Mouse (Mus musculus): ENCODE measurements around the gene Slc25a22.
A peak's percentile ranks its signal among the peaks of the same experiment; 100 is the strongest.

DNA sequence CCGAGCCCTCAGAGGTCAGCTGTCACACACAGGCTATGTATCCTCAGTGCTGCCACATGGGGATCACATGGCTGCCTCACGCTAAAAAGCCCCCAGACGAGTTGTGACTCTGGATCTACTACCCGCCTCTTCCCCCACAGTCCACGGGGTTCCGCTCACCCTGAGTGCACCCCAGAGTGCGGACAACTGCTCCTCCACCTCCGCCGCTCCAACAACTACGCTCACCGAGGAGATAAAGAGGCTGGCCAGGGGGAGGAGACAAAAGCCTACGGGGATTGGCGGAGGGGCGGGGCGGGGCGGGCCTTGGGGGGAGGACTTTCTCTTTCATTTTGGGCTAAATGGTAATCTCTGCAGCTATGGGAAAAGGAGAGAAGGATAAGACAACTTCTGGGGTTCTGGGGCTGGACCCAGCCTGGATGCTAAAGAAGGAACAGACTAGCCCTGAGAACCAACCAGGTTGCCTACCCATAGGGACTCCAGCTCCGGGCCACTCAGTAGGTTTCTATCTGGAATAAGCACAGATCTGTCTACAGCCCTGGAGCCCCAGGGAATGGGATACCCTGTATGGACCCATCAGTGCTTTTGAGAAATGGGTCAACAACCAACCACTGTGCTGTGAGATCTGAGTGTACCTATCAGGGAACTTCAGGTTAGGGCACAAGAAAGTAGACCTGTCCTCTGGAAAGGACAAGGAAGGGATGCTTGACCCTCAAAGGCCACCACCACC, 2.4 kb downstream of the Slc25a22 start:
- TF ChIP-seq CTCF (IDR thresholded peaks at IDR 0.05; ENCODE audit: extremely low read depth, insufficient read length, insufficient replicate concordance, low read depth, low read length) = no peak
- TF ChIP-seq POLR2A (IDR thresholded peaks at IDR 0.05; ENCODE audit: low read depth, low read length) = peak; percentile 92

All from small intestine, adult 2 months (tissue).